Mouse (Mus musculus) left cerebral cortex, postnatal 25 days (tissue): Measurements from ENCODE around the gene Btbd11. TPM values are rescaled to one million over a fixed set of nuclear protein-coding genes. Genes with fewer than 3 reads are reported as not detected.

Experiments
- DNase-seq, 2 experiments: peaks; one replicate each; pipeline ENCODE4 v3.0.0; 2022; ENCODE audit warnings: low spot score in 2 of 2, mixed read lengths in 1 of 2
- intact Hi-C: fragments of 180-260 bp; cut with DNase I; formaldehyde crosslinking; loops from one replicate; pipeline ENCODE4 v1.15.1; 2025
- total RNA-seq, 2 experiments: library from RNA; stranded (reverse); gene quantifications; 2 replicates each; pipeline ENCODE4 v1.2.3; 2021

Btbd11 gene
- total RNA-seq, 2 experiments from 2014 or later, result 25.9 to 26.8 TPM

DNA sequence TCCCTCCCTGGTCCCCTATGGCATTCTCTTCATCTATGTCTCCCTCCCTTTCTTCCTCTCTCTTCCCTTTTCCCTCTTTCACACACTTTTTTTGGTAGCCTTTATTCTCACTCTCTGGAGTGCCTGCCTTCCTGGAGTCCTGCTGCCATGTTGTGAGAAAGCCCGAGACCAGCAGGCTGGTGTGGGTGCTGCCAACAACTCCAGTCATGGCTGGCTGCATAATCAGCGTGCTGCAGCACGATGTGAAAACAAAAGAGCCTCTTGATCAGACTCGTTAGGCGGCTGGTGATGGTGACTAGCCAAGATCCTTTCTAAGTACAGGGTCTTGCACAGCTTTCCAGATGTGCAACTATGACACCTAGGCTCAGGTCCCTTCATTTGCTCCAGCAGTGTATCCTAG is 82.7 kb downstream of the Btbd11 start:
- intact Hi-C loops, result no loop called here
- DNase-seq, result peak in 1 of 2 experiments; percentile 32

GRCm38 (mm10) chr10:85473265-85473664 is 86.7 kb downstream of the Btbd11 start:
- intact Hi-C loops, result no loop called here
- no peak for DNase-seq

DNA sequence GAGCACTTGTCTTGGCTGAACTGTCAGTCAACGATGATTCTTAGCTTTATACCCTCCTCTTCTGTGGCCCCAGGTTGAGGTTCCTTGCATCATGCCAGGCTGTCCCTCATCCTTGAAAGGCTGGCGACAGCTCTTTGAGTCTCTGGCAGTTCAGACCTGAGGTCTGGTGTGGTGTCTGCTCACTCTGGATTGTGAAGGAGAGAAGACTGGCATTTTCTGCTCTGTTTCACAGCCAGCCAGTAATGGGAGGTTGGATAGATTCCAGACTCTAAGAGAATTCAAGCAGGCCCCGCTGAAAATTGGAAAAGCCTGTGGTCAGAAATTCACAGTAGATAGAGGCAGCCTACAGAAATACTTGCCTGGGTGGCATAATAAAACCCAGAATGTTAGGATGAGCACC is 87.3 kb downstream of the Btbd11 start:
- intact Hi-C loops, result no loop called here
- DNase-seq, result peak in 1 of 2 experiments; percentile 25

DNA sequence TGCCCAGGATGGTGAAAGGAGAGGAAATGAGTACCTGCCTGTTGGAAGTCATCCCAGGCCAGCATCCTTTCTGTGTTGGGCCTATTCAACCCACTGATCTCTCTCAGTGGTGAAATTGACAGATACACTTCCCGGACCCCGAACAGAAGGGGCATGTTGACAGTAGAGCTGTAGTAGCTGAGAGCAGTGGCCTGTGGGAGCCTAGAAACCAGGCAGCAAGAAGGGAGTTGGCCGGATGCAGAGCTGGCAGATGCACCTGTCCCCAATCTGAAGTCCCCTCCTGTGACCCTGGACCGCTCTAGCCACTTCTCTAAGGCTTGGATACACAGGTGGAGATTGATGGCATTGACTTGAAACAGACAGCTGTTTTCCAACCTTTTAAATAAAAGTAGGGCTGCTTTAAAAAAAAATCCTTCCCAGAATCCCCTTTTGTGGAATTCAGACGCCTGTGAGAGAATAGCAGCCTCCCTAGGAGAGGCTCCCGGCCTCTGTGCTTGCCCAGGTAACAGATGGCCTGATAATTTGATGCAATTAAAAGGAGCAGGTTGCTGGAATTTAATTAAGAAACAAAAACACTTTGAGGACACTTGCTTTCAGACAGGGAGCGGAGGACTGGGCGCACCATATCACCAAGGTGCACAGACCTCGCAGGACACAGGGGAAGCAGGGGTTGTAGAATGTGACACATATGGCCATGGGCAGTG is 89.2 kb downstream of the Btbd11 start:
- intact Hi-C loops, result no loop called here
- no peak for DNase-seq

DNA sequence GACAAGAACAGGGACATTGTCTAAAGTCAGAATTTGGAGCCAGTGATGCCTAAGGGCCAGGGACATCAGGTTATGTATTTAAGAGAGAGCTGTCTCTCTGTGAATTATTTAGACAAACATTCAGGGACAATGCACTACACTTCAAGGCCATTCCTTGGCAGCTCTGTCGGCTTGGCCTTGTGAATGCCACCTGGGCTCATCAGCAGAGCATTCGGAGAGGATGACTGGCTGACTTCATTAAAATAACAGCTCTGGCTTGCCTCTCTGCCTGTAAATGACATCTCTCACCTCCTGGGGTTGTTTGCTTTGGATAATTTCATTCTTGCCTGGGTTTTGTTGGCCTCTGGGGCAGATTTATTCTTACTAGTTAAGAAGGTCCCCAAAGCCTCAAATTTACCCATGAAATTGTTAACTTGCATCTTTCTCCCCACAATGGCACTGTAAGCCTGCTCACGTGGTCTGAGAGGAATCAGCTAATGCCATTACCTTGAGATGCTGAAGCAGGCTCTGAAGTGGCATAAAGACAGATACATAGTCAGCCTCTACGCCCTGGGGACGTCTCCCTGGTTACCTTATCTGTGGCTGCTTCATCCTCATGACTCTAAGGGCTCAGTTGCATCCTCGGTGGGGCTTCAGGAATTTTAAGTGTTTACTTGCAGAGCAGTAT is 93.5 kb downstream of the Btbd11 start:
- intact Hi-C loops, result no loop called here
- DNase-seq, result no peak

DNA sequence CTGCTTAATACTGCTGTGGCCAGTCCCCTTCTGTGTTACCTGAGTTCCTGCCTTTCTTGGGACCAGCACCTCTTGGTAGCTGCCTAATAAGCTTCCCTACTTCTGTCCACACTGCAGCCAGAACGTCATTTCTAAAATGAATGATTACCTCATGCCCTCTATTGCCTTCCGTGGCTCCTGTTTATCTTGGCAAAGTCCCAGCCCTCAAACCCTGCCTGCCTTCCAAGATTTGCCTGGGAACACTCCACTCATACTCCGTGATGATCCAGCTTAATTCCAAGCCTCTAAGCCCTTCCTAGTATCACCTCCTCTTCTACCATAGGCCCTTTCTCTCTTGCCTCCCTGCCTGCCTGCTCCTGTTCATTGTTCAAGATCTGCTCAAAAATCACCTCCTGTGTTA is 94.5 kb downstream of the Btbd11 start:
- DNase-seq, result no peak
- intact Hi-C loops, result no loop called here

- intact Hi-C loops, result no loop called here
- peak; percentile 27 to 82 for DNase-seq
Observed at GRCm38 (mm10) chr10:85482064-85482473, 95.5 kb downstream of the Btbd11 start.

DNA sequence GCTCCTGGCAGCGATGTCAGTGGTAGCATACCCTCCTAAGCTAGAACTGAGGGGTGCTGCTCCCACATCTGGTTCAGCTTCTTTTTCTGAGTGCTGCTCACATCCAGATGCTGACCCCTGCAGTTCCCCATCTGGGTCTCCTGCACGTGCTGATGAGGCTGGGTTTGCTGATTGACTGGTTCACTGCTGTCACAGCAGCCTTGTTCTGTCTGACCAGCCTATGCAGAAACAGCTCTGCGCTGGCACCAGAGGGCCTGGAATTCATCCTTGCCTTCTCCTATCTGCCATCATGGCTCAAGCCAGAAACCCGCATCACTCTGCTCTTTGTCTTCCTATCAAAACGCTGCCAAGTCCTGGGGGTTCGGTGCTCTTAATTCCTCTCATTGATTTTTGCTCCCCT is 95.9 kb downstream of the Btbd11 start:
- no peak for DNase-seq
- intact Hi-C loops, result no loop called here

DNA sequence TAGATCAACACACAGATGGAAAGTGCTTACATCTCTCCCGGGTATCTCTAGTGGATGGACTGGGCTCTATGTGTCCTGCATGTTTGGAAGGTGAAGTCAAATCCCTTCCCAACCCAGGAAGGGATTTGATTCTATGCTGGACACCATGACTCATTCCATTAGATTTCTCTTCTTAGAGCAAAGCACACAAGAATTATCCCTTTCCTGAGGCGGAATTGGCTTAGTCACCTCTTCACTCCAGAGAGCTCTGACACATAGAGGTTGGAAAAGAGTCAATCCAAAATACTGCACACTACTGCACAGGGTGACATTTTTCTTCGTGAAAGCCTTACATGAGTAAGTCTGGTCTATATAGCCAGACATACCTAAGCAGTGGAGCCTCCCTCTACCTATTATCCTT is 99.8 kb downstream of the Btbd11 start:
- intact Hi-C loops, result no loop called here
- DNase-seq, result no peak

- intact Hi-C loops, result no loop called here
- DNase-seq, result no peak
Observed at GRCm38 (mm10) chr10:85492583-85492982, 106.0 kb downstream of the Btbd11 start.

- intact Hi-C loops, result no loop called here
- no peak for DNase-seq
Observed at GRCm38 (mm10) chr10:85496358-85496757, 109.7 kb downstream of the Btbd11 start.

DNA sequence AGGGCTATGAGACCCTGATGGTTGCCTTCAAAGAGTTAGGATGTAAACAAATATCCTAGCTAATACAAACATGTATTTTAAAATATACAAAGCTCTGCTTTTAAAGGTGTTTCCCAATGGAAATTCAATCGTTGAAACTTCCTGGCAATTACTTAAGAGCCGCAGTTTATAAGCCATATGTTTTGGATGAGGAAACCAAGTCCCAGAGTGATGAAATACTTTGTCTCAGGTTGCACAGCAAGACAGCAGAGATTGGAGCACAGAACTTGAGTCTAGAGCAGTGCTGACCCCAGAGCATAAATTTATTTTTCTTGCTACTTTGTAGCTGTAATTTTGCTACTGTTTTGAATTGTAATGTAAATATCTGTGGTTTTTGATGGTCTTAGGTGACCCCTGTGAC is 110.4 kb downstream of the Btbd11 start:
- intact Hi-C loops, result no loop called here
- DNase-seq, result no peak

GRCm38 (mm10) chr10:85497931-85498330 is 111.3 kb downstream of the Btbd11 start:
- intact Hi-C loops, result no loop called here
- no peak for DNase-seq

GRCm38 (mm10) chr10:85500573-85501155 is 114.0 kb downstream of the Btbd11 start:
- DNase-seq, result no peak
- intact Hi-C loops, result no loop called here

DNA sequence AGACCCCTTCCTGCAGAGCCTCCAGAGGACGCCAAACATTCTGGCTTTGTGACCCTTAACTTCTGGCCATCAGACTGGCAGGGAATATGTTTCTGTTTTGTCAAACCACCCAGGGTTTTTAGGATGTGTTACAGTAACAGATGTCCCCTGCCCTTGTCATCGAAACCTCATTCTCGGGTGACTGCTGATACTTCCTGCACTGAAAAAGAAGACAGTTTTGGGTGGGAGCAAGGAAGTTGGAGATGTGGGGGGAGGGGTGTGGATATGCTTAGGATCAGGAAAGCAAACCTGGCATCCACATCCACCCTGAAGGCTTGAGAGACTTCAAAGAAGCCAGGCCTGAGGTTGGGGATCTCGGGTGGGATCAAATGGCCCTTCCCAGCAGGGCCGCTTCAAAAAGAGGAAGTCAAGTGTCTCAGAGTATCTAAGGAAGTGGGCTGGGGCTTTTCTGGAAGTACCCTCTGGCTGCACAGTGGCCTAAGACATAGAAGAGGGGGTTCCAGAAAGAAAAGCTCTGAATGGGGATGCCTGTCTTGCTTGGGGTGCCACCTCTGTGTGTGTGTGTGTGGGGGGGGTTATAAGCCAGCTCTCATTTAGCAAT is 115.5 kb downstream of the Btbd11 start:
- DNase-seq, result no peak
- intact Hi-C loops, result no loop called here

GRCm38 (mm10) chr10:85502656-85503055 is 116.0 kb downstream of the Btbd11 start:
- intact Hi-C loops, result no loop called here
- DNase-seq, result no peak

GRCm38 (mm10) chr10:85503453-85503852 is 116.8 kb downstream of the Btbd11 start:
- intact Hi-C loops, result no loop called here
- no peak for DNase-seq

DNA sequence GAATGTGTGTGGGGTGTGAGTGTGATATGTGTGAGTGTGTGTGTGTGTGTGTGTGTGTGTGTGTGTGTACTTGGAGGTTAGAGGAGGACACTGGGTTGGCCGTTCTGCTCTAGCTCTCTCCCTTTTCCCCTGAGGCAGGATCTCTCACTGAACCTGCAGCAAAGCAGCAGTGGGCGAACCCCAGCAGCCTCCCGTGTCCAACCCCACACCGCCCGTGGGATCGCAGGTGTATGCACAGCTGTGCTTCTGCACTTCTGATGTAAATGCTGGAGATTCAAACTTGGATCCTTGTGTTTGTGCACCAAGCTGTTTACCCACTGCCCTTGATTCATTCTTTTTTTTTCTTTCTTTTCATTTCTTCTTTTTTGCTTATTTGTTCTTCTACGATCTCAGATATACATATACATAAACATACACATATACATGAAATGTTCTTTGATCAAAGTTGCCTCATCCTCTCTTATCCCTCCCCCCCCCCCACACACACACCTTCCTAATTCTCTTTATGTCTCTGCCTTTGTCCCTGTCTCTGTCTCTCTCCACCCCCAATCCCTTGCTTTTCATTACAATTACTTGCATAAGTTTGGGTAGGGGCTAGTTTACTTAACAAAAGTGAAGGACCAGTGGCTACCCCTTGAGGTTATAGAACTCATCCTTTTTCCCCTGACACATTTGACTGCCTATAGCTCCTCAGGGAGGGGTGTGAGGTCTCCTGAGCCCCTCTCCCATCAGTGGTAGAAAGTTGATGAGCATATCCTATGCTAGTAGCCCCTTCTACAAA is 120.8 kb downstream of the Btbd11 start:
- DNase-seq, result no peak
- intact Hi-C loops, result no loop called here

GRCm38 (mm10) chr10:85508193-85508794 is 121.7 kb downstream of the Btbd11 start:
- intact Hi-C loops, result no loop called here
- no peak for DNase-seq

- no peak for DNase-seq
- intact Hi-C loops, result no loop called here
Observed at GRCm38 (mm10) chr10:85509000-85509399, 122.4 kb downstream of the Btbd11 start.
